Mouse (Mus musculus): Measurements from ENCODE around the gene Cnn3. TPM values are rescaled to one million over a fixed set of nuclear protein-coding genes. Genes with fewer than 3 reads are reported as not detected.

Cnn3 gene
- total RNA-seq, 2 experiments from 2014 or later, result 109 TPM

DNA sequence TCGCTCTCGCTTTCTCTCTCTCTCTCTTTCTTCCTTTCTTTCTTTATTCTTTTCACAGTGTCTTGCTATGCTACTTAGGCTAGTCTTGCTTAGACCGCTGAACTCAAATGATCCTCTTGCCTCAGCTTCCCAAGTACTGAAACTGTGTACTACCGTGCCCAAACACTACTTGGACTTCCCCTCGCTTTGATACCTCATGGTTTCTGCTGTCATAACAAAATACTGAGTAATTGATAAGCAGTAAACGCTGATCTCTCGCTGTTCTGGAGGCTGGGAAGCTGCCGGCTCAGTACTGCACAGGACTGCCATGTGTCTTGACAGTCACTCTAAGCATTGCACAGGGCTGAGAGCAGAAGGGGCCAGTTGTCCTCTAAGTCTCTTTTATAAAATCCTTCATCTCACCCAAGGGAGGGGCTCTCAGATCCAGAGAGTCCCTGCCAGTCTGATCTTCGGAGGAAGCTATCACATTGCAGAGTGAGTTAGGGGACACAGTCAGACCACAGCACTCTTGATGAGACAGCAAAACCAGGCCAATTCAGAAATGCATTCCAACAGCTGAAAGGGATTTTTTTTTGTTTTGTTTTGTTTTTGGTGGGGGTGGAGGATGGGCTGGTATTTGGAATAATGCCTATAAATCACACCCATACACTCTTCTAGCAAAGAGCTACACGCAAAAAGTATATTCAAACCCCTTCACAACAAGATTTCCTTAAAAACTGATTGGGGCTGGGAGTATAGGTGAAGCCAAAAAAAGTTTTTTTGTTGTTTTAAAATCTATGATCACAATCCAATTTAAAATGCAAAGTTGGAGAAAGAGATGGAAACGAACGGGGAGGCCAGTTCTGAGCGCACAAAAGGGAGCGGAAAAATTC, 8.7 kb upstream of the Cnn3 start:
- DNase-seq (ENCODE audit: extremely low spot score in 1 of 2, low spot score in 1 of 2), result no peak

DNA sequence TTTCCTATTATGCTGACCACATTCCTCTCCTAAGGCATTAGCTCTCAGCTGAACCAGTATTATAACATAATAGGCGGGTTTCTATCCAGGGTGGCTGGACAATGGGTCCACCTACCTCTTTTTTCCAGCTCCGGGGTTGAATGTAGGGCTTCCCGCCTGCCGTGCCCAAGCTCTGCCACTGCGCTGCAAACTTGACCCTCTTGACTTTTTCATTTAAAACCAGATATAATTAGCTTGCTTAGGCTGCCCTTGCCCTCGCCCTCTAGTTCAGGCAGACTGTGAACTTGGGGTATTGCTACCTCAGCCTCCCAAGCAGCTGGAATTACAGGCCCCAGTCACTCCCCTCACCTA, 8.1 kb upstream of the Cnn3 start:
- no peak for DNase-seq (ENCODE audit: extremely low spot score in 1 of 2, low spot score in 1 of 2)

DNA sequence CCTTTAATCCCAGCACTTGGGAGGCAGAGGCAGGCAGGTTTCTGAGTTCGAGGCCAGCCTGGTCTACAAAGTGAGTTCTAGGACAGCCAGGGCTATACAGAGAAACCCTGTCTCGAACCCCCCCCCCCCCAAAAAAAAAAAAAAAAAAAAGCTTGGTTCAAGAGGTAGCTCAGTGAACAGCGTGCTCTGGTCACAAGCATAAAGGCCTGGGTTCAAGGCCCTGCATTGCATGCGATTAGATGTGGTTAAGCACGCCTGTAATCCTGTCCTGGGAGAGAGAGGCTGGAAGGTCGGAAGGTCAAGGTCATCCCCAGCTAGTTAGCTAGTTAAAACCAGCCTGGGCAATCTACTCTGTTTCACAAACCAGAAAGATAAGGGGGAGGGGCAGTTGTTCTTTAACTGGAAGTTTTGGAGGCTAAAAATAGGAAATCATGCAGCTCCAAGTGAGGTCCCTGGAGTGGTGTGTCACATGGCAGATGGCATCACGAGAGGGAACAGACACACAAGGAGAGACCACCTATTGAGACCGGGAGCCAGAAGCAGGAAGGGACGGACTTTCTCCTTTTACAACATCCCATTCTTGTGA, 7.4 kb upstream of the Cnn3 start:
- no peak for DNase-seq (ENCODE audit: extremely low spot score in 1 of 2, low spot score in 1 of 2)

DNA sequence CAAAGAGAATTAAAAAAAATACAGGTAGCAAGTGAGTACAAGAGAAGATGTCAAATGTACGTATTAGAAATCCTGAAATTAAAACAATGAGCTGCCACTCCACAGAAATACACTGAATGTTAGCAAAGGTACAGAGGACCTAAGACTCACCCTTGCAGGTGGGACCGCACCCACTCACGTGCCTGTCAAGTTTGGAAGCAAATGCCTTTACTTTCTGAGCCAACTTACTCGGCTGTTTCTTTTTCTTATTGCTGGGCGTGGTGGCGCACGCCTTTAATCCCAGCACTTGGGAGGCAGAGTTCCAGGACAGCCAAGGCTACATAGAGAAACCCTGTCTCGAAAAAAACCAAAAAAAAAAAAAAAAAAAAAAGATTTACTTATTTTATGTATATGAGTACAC, 3.9 kb upstream of the Cnn3 start:
- DNase-seq (ENCODE audit: extremely low spot score in 1 of 2, low spot score in 1 of 2), result no peak

DNA sequence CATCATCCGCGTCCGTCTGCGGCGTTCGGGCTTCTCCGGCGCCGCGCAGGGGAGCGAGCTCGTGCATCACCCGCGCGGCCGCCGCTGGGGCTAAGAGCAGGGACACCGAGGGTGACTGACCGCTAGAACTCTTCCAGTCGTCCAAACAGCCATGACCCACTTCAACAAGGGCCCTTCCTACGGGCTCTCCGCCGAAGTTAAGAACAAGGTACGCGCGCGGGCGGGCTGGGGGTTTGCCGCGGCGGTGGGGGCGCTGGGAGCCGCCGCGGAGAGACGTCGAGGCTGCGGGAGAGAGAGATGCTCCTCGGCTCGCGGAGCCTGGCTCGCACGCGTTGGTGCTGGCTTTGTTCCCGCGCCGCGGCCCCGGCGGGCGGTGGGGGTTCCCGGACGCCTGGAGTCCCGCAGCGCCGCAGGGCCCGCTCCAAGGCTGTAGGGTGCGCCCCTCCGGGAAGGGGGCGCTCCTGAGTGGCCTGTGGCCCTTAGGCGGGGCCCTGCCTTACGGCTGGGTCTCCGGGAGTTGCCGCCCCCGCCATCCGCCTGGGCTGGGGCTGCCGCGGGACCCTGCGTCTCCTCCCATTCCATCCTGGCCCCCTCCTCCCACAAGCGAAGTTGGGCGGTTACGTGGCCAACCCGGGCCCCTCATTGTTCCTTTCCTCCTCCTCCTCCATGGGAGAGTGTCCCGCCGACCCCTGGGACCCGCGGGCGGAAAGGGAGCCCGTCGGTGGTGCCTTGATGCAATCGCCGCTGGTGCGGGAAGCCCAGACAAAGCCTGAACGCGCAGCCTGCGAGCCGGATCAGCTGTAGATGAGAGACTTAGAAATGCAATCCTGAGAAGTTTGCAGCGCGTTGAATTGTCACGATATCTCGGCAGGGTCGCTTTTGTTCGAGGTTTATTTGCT, 573 bp downstream of the Cnn3 start:
- peak; percentile 59 to 71 for DNase-seq (ENCODE audit: extremely low spot score in 1 of 2, low spot score in 1 of 2)

DNA sequence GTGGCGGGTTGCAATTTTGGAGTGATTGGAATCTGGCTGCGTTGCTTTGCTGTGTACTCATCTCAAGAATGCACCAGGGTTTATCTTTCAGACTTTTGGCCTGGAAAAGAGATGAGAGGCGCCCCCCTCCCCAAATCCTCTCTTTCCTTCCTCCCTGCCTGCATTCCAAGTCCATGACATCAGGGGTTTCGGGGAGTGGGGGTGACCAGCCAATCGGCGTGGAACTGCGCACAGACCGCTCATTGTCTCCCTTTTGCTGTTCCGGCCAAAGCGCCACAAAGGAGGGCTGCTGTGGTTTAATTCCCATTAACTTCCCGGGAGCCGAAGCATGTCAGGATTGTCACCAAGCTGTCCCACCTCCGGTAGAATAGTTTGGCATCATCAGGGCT, 1.2 kb downstream of the Cnn3 start:
- DNase-seq (ENCODE audit: extremely low spot score in 1 of 2, low spot score in 1 of 2), result peak; percentile 31 to 41

DNA sequence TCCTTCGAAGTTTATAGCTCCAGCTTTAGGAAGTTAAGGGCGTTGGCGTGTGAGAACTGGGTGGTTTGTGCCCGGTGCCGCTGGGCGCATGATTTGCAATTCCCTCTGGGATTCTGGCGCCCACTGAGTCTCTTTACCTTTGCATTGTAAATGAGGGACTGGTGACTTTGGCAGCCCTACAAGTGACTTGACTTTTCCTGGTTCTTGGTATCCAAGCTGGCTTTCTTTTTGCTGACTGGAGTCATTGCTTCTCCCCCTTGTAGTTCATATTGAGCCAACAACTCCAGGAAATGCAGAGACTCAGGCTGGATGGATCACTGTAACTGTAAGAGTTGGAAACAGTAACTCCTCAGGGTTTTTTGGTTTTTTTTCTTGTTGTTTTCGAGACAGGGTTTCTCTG, 1.9 kb downstream of the Cnn3 start:
- no peak for DNase-seq (ENCODE audit: extremely low spot score in 1 of 2, low spot score in 1 of 2)

DNA sequence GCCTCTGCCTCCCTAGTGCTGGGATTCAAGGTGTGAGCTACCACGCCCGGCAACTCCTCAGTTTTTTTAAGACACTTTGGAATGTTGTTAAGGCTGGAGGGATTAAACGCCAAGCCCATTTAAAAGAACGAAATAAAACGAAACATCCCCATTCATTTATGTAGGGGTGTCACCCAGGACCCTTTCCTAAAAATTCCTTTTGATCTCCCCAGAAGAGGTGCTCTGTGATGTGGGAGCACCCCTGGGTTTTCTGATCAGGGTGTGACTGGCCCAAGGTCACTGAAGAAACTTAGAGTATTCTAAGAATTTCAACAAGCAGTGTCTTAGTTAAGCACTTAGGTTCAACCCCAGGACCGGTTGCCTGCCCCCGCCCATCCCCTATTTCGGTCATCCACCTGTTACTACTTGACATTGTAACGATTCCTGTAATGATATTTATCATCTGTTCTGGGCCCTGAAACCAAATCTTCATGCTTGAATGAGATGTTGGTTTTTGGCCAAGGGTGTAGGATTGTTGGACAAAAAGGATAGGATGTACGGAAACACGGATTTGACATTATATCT, 2.5 kb downstream of the Cnn3 start:
- no peak for DNase-seq (ENCODE audit: extremely low spot score in 1 of 2, low spot score in 1 of 2)

DNA sequence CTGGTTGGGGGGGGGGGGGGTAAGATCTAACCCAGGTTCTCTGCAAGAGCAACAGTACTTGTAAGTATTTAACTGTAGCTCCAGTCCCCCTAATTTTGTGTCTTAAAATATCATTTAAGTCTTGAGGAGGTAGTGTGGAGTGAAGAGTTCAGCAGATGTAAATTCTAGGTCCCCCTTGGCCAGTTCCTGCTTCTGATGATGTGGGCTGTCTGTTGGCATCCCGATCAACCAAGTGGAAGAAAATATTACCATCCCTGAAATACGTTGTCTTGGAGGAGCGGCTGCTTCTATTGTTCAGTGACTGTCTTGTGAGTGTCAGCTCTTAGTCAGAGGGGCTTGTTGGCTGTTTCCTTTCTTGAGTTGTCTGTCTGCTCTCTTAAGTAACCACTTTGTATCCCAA, 3.2 kb downstream of the Cnn3 start:
- DNase-seq (ENCODE audit: extremely low spot score in 1 of 2, low spot score in 1 of 2), result no peak

DNA sequence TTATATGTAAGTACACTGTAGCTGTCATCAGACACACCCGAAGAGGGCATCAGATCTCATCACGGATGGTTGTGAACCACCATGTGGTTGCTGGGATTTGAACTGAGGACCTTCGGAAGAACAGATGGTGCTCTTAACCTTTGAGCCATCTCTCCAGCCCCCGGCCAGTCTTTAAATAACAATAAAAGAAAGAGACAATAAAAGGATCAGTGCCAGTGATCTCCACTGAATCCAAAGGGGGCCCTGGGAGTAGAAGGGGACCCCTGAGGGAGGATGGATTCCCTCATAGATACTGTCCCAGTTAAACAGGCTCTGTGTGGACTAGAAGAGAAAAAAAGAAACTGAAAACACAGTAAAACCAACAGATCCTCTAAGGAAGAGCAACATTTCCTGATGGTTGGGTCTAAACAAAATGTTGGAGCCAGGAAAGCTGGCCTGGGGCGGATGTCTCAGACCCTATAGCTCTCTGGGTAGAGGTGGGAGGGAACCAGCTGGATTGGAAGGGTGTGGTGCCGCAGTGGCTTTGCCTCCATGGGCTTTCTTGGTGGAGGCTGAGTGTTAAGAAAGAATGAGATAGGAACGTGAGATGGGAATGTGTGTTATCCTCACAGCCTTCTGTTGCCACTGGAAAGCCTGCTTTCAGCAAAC, 4.1 kb downstream of the Cnn3 start:
- no peak for DNase-seq (ENCODE audit: extremely low spot score in 1 of 2, low spot score in 1 of 2)

DNA sequence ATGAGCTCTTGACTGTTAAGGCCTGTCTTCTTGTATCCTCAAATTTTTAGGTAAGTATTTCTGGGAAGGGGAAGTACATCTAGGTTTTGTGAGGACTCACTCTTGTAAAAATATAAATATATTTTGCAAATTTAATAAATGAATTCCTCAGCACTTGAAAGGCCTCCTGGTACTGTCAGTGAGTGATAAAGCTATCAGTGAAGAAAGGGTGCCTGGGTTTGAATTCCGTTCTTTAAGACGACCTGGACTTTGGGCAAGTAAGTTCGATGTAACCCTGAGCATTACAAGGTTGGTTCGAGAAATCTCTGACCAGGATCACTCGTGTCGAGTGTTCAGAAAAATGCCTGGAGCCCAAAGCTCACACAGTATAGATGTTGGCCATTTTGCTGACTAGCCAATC, 7.1 kb downstream of the Cnn3 start:
- no peak for DNase-seq (ENCODE audit: extremely low spot score in 1 of 2, low spot score in 1 of 2)

DNA sequence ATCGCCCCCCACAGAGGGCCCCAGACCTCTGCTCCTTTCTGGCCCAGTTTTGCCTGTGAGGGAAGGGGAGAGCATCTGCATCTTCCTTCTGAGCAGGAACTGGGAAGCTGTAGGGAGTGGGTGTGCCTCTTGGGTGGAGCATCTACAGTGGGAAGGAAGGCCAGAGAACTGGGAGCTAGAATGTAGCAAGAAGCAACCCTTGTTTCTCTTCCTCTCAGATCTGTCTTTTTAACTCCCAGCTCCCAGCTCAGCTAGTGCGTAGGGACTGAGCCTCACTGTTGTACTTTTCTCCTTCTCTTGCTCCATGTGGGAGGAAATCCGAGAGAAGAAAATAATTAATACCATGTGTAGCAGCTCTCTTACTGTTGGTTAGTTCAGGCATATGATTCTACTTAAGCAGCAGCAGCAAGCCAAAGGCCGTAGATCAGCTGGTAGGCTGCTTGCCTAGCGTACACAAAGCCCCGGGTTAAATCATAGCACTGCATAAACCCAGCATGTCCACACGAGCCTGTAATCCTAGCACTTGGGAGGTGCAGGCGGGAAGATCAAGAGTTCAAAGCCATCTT, 7.8 kb downstream of the Cnn3 start:
- DNase-seq (ENCODE audit: extremely low spot score in 1 of 2, low spot score in 1 of 2), result no peak

DNA sequence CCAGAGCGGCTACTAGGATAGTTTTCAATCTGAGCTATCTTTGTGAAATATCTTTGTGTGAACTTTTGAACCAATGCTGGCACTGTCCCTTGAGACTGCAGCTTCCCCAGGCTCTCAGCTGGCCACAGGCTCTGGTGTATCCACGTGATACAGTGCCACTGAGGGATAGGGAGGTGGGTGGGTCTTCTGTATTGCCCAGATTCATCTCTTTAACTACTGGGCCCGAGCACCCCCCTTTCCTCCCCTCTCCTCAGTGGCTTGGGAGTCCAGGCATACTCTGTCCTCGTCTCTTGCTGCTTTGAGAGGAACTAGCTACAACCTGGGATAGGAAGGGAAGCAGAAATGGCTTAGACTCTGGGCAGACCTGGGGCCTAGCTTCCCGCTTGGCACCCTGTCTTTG, 9.0 kb downstream of the Cnn3 start:
- no peak for DNase-seq (ENCODE audit: extremely low spot score in 1 of 2, low spot score in 1 of 2)

DNA sequence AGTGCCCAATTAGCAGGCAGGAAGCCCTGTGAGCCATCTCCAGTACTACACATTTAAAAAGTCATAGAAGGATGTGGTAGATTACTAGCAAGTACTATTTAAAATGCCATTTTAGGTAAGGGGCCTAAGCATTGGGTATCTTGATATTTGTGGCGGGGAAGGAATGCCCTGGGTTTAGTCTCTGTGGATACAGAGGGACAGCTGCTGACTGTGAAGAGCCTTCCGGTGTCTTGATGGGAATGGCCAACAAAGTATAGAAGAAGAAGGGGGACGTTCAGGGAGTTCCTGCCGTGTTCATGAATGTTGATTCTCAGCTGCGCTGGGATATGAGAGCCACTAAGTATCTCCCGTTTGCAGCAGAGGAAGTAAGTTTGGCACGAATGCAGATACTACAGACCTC, 10.8 kb downstream of the Cnn3 start:
- no peak for DNase-seq (ENCODE audit: extremely low spot score in 1 of 2, low spot score in 1 of 2)

DNA sequence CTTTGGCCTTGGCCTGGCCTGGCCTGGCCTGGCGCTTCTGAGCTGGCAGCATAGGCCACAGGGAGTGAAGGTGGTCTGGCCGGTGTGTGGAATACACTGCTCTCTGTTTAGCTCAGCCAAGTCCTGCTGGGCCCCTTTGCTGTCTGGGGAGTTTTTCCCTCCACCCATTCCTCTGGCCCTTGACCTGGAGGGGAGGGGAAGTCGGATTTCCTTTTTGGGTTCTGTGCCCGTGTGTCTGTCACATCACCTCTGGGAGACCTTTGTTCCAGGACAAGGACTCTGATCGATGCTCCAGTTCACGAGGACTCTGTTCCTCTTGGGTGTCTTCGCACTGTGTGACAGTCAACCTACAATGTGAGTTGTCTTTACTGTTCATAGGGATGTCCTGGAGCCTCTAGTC, 11.7 kb downstream of the Cnn3 start:
- no peak for DNase-seq (ENCODE audit: extremely low spot score in 1 of 2, low spot score in 1 of 2)

DNA sequence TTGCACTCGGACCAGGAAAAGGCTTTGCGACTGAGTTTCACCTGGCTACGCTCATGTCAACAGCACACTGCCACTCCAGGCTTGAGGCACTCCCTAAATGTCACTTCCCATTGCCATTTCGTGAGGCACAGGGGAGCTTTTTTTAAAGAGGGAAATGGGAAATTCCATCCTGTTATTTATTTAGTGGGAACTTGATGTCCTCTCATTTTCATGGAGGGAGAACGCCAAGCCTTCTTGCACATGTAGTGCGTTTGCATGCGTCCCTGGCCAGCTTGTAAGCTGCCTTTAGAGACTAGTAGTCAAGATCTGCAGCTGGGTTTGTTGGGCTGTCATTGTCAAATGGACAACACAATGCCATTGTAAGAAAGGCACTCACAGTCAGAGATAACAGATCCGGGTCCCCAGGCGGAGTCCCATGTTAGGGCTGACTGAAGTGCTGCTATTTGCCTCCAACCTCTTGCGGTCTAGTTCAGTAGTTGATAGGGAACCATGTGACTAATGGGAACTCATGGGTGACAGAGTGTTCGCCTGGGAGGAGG, 13.4 kb downstream of the Cnn3 start:
- no peak for DNase-seq (ENCODE audit: extremely low spot score in 1 of 2, low spot score in 1 of 2)

DNA sequence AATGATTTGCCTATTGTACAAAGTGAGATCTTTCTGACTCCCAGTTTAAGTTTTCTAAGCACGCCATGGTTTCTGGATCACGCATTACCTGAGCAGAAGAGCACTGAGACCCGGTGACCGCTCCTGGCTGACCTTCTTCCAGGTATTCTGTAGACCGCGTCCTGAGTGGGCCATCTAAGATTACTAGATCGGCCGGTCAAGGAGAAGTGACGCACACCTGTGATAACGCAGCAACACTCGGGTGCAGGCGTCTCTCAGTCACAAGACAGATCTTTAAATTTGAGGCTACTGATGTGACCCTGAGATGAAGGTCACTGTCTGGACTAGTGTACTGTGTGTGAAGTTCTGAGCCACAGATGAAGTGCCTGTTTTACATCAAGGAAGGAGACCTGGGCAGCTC, 15.2 kb downstream of the Cnn3 start:
- no peak for DNase-seq (ENCODE audit: extremely low spot score in 1 of 2, low spot score in 1 of 2)

DNA sequence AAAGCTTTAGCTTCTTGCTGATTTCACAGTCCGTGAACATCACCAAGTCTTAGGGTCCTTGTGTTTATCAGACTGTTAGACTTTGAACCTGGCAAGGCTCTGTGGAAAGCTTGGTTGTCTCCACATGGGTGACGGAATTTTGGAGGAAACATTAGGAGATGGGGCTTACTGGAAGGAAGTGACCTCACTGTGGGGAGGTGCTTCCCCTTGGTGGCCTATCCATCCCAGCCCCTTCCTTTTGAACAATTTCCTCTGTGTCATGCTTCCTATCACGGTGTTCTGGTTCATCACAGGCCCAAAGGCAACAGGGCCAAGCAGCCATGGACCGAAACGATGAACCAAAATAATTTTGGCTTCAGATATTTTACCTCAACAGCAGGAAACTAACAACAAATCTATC, 16.0 kb downstream of the Cnn3 start:
- no peak for DNase-seq (ENCODE audit: extremely low spot score in 1 of 2, low spot score in 1 of 2)

DNA sequence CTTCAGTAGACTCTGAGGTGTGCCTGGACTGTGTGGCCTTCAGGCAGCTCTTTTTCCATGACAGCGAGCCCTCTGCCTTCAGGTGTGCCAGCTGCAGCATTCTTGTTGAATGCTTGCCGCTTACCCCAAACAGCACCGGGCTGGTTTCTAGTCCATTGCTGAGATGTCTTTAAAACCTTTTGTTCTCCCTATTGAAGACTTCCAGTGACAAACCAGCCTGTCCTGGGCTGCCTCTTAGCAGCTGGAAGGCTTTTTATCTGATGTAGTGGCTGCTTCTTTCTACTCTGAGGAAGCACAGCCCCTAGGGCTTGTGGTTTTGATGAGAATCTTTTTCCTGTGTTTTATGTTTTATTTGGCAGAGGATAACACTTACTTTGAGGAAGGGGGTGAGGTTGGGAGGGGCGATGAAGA, 17.6 kb downstream of the Cnn3 start:
- no peak for DNase-seq (ENCODE audit: extremely low spot score in 1 of 2, low spot score in 1 of 2)

DNA sequence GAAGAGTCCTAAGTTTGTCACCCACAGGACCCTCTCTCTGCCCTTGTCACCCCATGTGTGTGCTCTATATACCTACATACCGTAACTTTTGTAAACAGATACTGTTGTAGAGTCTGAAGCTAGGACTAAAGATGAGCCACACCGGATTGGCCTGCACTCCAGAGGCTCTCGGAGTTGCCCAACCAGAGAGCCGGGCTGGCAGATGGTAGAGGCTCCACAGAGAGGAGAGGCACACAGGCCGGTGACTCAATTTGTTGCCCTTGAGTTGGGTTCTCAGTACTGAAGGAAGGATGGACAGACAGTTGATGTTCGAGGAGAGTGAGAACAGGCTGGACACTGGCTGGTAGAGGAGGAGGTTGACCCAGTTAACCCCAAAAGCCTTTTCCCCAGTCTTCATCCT, 18.1 kb downstream of the Cnn3 start:
- DNase-seq (ENCODE audit: extremely low spot score in 1 of 2, low spot score in 1 of 2), result no peak
